Mouse (Mus musculus): Measurements from ENCODE around the gene Nfyc.

DNA sequence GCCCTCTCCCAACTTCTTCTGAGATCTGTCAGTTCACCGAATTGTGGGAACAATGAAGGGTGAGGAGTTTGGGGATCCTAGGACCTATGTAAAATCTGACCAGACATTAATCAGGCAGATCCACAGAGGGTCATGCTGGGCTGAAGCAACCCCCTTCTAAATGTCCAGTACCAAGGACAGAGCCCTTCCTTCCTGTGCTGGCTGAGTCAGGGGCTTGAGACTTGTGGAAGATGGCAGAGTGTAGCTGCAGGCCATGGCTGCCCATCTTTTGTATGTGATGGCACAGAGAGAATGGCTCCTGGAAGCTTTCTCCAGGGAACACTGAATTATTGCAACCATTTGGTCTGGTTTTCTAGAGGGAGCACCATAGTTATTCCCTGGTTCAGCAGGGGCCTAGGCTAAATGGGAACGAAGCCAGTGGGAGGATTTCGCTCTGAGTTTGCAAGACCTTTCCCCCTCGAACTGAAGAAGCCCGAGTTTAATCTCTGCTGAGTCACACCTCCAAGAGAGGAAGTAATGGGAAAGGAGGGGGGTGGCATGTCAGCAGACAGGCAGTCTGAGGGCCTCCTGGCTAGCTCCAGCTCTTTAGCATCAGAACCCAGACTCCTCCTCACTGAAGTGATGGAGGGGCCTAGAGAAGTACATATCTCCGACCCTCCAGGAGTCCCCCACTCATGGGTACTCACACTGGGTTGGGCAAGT is 49.5 kb upstream of the Nfyc start:
- TF ChIP-seq CTCF (IDR thresholded peaks at IDR 0.05; ENCODE audit: borderline replicate concordance, insufficient read depth, low read depth, low read length) = no peak
- TF ChIP-seq POLR2A (IDR thresholded peaks at IDR 0.05; ENCODE audit: borderline replicate concordance, insufficient read depth, low read length) = no peak
